Mouse (Mus musculus): ENCODE results near the gene Gm10663.

Gene Gm10663

DNA sequence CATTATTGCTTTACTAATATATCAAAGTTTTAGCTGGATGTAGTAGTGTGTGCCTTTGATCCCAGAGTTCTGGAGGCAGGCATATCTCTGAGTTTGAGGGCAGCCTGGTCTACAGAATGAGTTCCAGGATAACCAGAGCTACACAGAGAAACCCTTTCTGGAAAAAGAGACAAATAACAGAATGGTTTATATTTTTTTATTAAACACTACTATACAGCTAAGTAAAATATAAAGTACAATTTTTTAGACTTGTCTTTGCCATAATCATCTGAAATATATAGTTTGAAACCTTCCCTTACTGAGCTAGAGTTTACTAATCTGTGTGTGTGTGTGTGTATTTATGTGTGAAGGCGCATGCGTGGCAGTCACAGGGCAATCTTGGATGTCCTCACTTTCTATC lies at the start of gene Gm10663:
Gene Gm10663, plus strand, starts transcription at position 301 of the 400 bp plus-strand sequence.
- DNase-seq (ENCODE audit: low spot score) = no peak

DNA sequence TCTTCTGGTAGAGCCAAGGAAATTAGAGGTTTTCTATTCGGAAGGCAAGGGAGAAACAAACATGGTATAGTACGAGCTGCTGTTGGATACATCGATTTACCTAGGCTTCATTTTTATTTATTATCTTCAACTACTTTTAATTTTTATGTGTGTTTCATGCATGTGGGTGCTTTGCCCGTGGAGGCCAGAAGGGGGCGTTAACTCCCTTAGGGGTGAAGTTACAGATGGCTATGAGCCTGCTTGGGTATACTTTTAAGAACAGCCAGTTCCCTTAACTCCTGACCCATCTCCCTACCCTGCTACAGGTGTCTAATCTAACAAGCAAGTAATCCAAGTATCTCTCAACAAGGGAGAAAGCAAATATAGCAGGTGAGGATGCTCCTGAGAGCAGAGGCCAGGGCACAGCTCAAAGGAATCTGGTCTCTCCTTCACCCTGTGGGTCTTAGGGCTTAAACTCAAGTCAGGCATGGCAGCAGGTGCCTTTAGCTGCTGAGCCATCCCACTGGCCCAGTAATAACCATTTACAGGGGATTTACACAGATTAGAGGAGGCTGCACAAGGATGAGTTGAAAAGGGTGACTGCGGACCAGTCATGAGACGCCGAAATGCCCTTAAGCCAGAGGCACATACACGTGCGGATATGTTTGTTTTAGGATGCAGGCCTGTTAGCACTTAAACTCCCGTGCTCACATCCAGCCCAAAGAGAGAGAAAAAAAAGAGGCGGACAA lies 45.7 kb upstream of the Gm10663 start:
- DNase-seq (ENCODE audit: low spot score) = no peak

DNA sequence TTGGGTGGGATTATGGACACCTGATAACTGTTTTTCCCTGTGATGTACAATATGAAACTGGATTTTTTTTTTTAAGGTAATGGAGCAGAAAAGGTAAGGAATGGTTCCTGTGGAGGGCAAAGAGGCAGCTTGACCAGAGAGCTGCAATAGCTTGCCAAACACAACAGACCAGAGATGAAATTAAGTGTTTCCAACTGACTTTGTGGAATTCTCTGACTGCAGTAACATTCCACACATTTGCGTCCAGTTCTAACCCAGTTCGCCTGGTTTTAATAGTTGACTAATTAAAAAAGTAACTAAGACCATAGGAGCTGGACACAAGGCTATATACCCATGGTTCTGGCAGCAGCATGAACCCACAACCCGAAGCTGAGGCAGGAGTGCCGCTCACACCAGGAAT lies 45.1 kb upstream of the Gm10663 start:
- DNase-seq (ENCODE audit: low spot score) = no peak

DNA sequence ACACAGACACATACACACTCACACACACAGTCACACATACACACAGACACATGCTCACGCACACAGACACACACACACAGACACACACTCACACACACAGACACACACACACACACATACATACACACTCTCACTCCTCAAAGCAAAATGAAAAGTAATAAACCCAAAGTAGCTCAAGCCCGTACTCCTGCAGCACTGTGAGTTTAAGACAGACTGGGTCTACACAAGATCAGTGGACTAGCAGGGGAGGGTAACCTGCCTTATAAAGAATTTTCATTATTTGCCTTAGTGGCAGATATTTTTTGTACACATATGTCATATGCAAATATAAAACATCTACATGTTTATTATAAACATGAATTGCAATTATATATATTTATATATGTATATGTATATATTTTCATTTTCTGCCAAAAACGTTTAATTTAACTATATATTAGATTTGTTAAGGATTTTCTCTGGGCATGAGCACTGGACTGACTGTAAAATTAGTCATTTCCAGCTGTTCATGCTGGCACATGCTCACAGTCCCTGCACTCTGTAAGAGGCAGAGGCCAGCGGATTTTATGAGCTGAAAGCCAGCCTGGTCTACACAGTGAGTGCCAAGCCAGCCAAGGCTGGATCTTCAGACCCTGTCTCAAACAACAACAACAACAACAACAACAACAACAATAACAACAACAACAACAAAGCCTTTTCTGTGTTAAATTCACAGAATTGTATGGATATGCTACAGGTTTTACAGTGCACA lies 43.9 kb upstream of the Gm10663 start:
- DNase-seq (ENCODE audit: low spot score) = no peak

DNA sequence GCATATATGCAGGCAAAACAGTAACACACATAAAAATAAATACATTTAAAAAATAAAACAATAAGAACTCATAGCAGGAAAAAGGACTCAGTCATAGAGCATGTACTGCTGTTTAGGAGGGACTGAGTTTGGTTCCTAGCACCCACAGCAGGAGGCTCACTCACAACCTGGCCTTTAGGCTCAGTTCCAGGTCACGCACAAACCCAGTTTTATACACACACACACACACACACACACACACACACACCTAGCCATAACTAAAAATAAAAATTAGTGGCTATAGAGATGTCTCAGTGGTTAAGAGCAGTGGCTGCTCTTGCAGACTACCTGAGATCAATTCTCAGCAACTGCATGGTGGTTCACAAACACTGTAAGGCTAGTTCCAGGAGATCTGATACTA lies 42.7 kb upstream of the Gm10663 start:
- no peak for DNase-seq (ENCODE audit: low spot score)

DNA sequence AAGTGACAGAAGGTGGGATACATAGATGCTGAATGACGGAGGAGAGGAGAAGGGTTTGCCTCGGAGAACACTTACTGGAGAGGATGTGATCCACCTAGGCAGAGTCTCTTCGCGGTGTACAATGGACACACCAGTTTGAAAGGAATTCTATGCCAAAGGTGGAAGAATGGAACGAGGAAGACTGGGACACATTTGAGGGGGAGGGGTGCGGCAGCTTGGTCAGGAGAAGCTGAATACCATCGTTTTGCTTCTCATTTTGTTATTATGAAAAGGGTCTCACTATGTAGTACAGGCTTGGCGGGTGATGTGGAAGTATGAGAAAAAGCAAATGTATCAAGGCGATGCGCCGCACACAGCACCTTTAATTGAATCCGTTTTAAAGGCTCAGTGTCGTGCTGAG lies 41.8 kb upstream of the Gm10663 start:
- DNase-seq (ENCODE audit: low spot score) = no peak

DNA sequence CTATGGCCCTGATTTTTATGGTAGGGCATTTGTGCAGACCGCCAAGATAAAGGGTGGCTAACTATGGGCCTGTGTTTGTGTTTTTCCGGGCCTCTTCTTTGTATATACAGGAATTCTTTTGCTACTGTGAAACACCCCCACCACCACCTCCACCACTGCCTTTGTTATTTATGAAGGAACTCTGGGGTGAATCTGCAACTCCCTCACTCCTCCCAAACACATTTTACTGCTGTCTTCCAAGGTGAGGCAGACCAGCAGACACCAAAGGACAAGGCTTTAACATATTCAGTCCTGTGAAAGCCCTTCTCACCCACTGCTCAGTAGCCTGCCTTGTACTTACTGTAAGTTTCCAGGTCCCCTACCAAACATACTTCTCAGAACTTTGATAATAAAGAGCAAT lies 40.7 kb upstream of the Gm10663 start:
- no peak for DNase-seq (ENCODE audit: low spot score)

DNA sequence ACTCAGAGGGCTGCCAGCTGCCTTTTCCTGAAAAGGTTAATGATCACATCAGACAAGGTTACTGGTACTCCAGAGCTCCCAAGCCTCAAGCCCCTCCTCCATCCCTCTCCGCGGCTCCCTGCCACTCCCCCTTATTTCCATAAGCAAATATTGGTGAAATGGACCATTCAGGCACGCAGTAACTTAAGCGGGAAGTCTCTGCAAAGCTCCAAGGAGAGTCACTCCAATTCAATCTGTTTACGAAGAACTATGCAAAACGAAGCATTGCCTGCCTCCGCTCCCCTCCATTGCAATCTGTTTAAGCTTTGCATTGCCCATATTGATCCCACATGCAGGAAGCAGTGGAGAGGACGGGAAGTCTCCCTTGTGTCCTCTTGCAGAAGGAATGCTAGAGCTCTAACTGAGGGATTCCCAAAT lies 37.7 kb upstream of the Gm10663 start, which contains the start of gene Apela:
Gene Apela, minus strand, starts transcription at position 220 of the 417 bp plus-strand sequence.
- no peak for DNase-seq (ENCODE audit: low spot score)

DNA sequence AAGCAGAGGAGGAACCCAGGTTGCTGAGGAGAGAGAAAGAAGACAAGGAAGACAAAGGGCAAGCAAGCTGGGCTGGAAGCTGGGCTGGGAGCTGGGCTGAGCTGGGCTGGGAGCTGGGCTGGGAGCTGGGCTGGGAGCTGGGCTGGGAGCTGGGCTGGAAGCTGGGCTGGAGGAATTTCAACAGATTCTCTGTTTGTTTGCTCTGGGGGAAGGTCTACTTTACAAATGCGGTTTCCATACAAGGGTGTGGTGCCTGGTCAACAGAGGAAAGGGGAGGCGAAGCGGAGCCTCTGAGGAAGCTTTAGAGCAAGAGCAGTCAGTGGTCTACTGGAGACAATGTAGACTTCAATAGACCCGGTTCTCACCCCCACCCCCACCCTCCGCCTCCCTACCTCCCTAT lies 28.3 kb upstream of the Gm10663 start:
- DNase-seq (ENCODE audit: low spot score) = no peak

DNA sequence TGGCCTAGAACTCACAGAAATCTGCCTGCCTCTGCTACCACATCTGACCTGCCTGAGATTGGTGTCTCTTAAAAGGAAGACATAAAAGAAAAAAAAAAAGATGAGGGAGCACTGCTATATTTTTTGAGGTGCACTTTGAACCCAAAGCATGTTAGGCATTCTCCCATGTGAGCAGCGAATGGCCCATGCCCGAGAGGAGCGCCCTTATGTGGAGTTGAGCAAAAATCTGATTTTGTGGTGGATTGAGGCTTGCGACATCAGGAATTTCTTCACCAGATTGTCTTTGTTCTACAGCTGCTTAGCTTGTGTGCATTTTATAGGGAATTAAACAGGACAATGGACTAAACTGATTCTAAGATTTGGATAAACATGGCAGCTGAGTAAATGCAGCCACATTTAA lies 27.6 kb upstream of the Gm10663 start:
- DNase-seq (ENCODE audit: low spot score) = no peak

DNA sequence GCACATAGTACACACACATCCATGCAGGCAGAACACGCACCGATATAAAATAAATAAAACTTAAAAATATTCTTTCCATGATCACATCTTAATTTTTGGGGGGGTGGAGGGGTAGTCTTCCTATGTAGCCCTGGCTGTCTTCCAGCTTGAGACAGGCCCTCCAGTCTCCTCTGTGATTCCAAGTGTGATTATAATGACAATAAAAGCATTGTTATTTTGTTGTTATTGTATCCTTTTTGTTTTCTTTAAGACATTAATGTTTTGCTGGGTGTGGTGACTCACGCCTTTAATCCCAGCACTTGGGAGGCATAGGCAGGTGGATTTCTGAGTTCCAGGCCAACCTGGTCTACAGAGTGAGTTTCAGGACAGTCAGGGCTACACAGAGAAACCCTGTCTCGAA lies 27.0 kb upstream of the Gm10663 start:
- DNase-seq (ENCODE audit: low spot score) = no peak

DNA sequence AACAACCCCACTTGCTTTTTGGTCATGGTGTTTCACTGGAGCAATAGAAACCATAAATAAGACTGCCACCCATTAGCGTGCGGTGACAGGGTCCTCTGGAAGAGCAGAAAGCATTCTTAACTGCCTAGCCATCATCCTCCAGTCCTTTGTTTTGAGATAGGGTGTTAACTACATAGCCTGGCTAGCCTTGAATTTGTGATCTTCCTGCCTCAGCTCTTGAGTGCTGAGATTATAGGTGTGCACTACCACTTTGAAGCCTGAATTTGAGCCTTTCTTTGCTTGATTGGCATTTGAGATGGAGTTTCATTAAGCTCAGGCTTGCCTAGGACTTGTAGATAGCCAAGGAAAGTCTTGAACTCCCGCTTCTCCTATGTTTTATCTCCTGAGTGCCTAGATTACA lies 21.3 kb upstream of the Gm10663 start:
- no peak for DNase-seq (ENCODE audit: low spot score)

DNA sequence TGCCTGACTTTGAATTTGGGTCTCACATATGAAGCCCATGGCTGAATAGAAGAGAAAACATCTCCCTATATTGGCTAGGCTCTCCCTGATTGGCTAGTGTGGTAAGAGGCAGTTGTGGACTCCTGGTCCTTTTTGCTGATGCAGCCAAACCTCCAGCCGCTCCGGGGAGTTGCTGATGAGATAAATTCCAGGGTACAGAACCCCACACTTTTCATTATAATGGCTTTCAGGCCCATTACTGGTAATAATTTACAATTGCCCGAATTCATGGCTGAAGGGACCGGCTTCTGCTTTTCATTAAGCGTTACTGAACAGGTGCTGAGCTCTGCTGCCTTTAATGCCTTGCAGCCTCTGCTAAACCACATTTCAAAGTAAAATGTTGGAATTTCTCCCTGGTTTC lies 20.9 kb upstream of the Gm10663 start:
- no peak for DNase-seq (ENCODE audit: low spot score)

DNA sequence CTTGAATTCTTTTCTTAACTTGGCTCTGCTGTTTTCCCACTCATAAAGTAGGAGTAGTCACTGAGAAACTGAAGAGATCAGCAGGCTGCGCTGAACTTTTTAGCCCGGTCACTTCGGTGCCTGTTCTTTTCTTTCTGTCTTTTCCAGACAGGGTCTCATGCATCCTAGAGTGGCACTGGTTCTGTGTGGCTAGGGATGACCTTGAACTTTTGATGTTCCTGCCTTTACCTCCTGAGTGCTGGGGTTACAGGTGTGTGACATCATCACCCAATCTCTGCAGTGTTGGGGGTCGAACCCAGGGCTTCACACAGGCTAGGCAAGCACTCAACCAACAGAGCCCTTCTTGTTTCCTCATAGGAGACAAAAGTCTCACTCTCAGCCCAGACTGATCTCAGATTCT lies 18.1 kb upstream of the Gm10663 start:
- no peak for DNase-seq (ENCODE audit: low spot score)

DNA sequence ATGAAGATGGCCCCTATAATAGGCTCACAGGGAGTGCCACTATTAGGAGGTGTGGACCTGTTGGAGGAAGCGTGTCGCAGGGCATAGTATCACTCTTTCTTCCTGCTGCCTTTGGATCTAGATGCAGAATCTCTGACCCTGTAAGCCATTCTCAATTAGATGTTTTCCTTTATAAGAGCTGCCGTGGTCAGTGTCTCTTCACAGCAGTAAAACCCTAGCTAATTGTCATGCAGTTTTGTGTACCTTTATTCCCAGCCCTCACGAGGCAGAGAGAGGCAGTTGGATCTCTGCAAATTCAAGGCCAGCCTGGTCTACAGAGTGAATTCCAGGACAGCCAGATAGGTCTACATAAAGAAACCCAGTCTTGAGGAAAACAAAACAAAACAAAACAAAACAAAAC lies 12.6 kb upstream of the Gm10663 start:
- DNase-seq (ENCODE audit: low spot score) = no peak

DNA sequence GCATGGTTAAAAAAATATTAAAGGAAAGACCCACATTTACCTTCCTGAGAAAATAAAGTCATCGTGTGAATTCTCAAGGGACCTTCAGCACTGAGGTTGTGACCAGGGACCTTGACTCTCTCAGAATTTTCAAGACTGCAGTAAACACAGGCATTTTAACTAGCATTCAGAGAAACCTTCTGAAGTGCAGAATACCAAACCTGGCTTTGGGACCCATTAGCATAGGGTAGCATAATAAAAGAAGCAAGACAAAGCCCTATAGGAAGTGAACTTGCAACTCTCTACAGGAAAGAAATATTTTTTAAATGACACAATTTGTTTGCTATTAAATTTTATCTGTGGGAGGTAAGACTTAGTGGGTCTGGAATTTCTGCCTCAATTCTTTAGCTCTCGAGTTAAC lies 10.8 kb upstream of the Gm10663 start:
- no peak for DNase-seq (ENCODE audit: low spot score)

DNA sequence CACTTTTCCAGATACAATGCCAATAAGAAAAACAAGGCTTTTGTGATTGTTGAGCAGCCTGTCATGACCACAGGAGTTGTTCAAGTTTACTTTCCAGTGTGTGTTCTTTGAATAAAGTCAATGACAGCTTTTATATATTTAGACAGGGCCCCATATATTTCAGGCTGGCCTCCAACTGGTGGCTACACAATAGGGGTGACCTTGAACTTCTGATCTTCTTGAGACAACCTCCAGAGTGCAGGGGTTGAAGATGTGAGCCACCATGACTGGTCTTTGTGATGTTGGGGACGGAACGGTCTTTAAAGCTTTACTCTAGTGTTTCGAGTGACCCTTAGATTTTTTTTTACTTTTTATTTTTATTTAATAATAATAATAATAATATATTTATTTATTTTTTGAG lies 9.2 kb upstream of the Gm10663 start:
- DNase-seq (ENCODE audit: low spot score) = no peak

DNA sequence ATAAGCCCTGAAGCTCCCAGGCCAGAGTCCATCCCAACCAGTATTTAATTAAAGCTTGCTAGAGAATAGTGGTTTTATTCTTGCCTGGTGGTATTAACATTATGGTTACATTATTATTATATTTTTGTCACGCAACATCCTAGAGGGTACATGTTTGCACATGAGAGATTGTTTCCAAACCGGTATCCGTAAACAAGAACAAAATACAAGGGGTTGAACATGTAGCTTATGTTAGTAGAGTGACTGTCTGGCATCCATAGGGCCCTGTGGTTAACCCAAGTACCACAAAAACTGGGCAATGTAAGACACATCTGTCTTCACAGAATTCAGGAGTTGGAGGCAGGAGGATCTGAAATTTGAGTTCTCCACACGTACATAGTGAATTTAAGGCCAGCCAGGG lies 7.8 kb upstream of the Gm10663 start:
- no peak for DNase-seq (ENCODE audit: low spot score)

DNA sequence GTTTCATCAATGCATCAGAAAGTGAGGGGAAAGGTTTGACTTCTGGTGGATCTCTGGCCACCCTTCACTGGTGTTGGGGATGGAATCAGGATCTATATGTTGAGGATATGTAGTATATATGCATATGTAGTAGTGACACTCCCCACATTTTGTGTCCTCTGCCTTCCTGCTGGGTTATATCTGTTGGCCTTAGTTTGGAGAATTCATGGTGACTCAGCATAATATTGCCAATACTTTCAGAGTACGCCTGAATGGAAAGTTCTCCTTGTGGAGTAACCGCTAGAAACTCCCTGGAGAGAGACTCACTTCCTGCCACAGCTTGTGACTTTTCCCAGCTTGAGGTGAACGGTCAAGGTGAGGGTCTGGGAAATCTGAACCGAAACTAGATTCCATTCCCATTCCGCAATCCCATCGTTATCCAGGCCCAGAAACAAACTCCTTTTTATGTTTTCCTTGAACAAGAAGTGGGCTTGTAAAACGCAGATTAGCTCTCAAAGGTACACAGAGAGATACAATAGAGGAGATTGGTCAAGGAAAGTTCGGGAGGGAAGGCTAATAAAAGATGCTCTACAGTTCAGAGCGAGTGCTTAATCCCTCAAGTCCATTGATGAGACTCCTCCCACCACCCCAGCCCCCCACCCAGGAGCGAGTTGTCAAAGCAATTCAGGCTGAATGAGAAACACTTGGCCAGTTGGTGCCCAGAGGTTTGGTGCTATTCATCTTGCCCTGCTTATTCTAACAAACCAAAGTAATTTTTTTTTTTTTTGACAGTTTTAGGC lies 7.0 kb upstream of the Gm10663 start:
- no peak for DNase-seq (ENCODE audit: low spot score)

DNA sequence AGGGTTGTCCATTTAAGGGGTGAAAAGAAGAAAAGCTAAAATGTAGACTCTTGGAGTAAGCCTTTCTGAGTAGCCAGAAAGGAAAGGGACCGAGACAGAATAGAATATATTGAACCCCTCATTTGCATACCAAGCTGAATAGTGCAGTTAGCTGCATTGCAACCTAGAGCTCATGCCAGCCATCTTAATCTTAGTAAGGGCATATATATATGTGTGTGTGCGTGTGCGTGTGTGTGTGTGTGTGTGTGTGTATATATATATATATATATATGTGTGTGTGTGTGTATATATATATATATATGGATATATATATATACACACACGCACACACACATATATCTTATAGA lies 6.4 kb upstream of the Gm10663 start:
- no peak for DNase-seq (ENCODE audit: low spot score)

DNA sequence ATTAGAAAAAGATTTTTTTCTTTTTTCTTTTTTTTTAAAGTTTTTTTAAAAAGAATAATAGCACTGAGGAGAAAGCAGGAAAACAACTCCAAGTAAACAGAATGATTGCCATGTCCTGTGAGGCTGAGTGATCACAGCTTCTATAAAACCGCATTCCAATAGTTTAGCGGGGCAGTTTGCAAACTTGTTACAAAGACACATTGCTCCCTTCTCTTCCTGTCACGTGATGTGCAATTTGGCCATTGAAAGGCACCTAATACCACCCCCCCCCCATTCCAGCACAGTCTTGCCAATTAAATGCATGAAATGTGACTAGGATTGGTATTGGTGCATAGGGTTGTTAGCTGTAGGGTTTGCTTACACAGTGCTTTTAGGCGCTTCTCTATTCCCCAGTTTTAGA lies 3.8 kb upstream of the Gm10663 start:
- no peak for DNase-seq (ENCODE audit: low spot score)

DNA sequence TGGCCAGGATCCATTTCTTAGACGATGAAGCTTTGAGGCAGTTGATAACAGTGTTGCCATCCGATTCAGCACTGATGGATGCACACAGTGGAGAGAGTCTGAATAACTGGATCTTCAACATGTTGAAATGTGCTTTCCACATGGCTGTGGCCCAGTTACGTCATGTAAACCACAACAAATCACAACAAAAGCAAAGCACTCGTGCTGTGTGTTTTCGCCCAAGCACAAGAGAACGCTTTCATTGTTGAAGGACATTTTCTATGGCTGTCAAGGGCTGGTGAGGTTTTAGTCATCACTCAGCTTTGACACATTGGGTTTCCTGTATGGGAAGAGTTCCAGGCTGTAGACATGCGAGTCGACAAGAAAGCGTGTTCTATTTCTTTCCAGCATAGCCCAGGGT lies 5.9 kb downstream of the Gm10663 start:
- DNase-seq (ENCODE audit: low spot score) = no peak

DNA sequence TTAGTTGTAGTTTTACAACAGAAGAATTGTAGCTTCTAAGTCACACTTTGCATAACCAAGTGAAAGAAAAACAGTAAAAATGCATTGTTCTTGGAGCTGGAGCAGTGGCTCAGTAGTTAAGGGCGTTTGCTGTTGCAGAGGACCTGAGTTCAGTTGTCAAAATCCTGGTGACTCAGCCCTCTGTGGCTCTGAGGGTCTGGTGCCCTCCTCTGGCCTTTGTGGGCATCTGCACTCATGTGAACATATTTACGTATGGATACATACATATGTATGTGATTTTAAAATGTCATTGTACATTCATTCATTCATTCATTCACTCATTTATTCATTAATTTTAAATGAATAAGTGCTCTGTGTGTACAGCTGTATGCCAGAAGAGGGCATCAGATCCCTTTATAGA lies 10.8 kb downstream of the Gm10663 start:
- no peak for DNase-seq (ENCODE audit: low spot score)

All from MN1 (cell line).